9 mouse cellular contexts compared by ENCODE assay signal in genomic region chr15:95849513-95850411, GRCm38 (mm10). TPM values are rescaled to one million over a fixed set of nuclear protein-coding genes. Genes with fewer than 3 reads are reported as not detected.
DNase-seq lines count a peak whose midpoint lies in the region; ATAC-seq and TF ChIP-seq lines count a peak whose summit lies in the region.
"Had no signal": no experiment of that assay in that cellular context is flagged by ENCODE, and none has a peak within 500 bp of the region (broad histone marks: within the 10 kb centered on the region; RNA-seq: fewer than 3 reads in every experiment).

No protein-coding gene starts in this region.

- no peak for DNase-seq in lung, adult 18-20 months
- DNase-seq in thymus, postnatal 14 days, result peak; percentile 37
- no peak for DNase-seq in cerebellum, adult 8-10 months
- DNase-seq in left cerebral cortex, postnatal 36 days (ENCODE audit: low spot score in 2 of 2), result no peak
- no peak for DNase-seq in layer of hippocampus, adult 2 months (ENCODE audit: low spot score in 2 of 2)
- DNase-seq: kidney, adult 11 months had no signal

- H3K4me2 ChIP-seq in lung, embryonic 15.5 days, result no peak overlapping the region
- peak overlapping the region; percentile 38 for H3K4me2 ChIP-seq in liver, embryonic 16.5 days (ENCODE audit: low read depth, low read length)

- no peaks in the 10 kb centered on the region for H3K9me3 ChIP-seq in lung, embryonic 15.5 days
- H3K9me3 ChIP-seq in liver, embryonic 16.5 days (replicated peaks; ENCODE audit: control insufficient read depth, low read length), result no peaks in the 10 kb centered on the region

- WGBS in lung, embryonic 15.5 days, result 68% methylated on average over 18 of the region's 18 CpGs
- WGBS in liver, embryonic 16.5 days (ENCODE audit: insufficient replicate concordance), result 43% methylated on average over 18 of the region's 18 CpGs

- TF ChIP-seq CTCF in layer of hippocampus, adult 2 months (conservative IDR thresholded peaks at IDR 0.05), result no peak

- H3K27ac ChIP-seq in lung, embryonic 15.5 days, result no peak overlapping the region
- H3K27ac ChIP-seq in liver, embryonic 16.5 days (ENCODE audit: low read length), result no peak overlapping the region; the same call in 1 of the 2 replicates
- H3K27ac ChIP-seq in layer of hippocampus, adult 2 months, result no peak overlapping the region

- intact Hi-C loops in left cerebral cortex, postnatal 36 days (cut with DNase I), result no loop called here

- H3K27me3 ChIP-seq in lung, embryonic 15.5 days, result no peaks in the 10 kb centered on the region
- no peaks in the 10 kb centered on the region for H3K27me3 ChIP-seq in liver, embryonic 16.5 days (ENCODE audit: control insufficient read depth, insufficient read depth, low read depth, low read length)

- H3K4me3 ChIP-seq in lung, embryonic 15.5 days, result no peak overlapping the region
- no peak overlapping the region; the same call in 1 of the 2 replicates for H3K4me3 ChIP-seq in liver, embryonic 16.5 days (ENCODE audit: low read depth, low read length)
- H3K4me3 ChIP-seq in layer of hippocampus, adult 2 months, result no peak overlapping the region

- 0 out of 2 replicates have a peak, but pooled peaks have one; percentile 23 for ATAC-seq in lung, embryonic 15.5 days (ENCODE audit: borderline replicate concordance, extremely low read depth, low FRiP score, low TSS enrichment)
- peak; percentile 41 for ATAC-seq in common myeloid progenitor, adult 5-6 weeks (replicated peaks; ENCODE audit: low read depth, poor library complexity, severe bottlenecking)
- peak; percentile 60 for ATAC-seq in liver, embryonic 16.5 days (ENCODE audit: low read depth)

- peaks cover 18% of the 10 kb centered on the region for H3K4me1 ChIP-seq in lung, embryonic 15.5 days
- H3K4me1 ChIP-seq in liver, embryonic 16.5 days (ENCODE audit: control insufficient read depth, low read depth, low read length), result peaks cover 25% of the 10 kb centered on the region

- no peaks in the 10 kb centered on the region for H3K36me3 ChIP-seq in lung, embryonic 15.5 days
- no peaks in the 10 kb centered on the region for H3K36me3 ChIP-seq in liver, embryonic 16.5 days (ENCODE audit: control insufficient read depth, insufficient read depth)

- H3K9ac ChIP-seq in lung, embryonic 15.5 days, result no peak overlapping the region
- H3K9ac ChIP-seq in liver, embryonic 16.5 days (ENCODE audit: low read depth, low read length), result no peak overlapping the region

RNA-seq across cellular contexts. Expression of gene Ano6, which starts 59.1 kb away (rescaled TPM):
- polyA plus RNA-seq in lung, embryonic 15.5 days (2015; fragmentation: Nextera tagmentation; extraction: Ambion mirVana), result 39.5 and 44.0 TPM in 2 replicates
- total RNA-seq in common myeloid progenitor, adult 5-6 weeks (2017), result 23.7 and 32.2 TPM in 2 replicates
- 9.2 and 10.5 TPM in 2 replicates for polyA plus RNA-seq in liver, embryonic 16.5 days (2015; fragmentation: Nextera tagmentation; extraction: Ambion mirVana)
- total RNA-seq in left cerebral cortex, postnatal 36 days (2021), result 10 to 100 TPM; 17.9 to 22.9 TPM
- 10 to 100 TPM; 26.9 to 32.4 TPM for total RNA-seq in layer of hippocampus, adult 2 months (2021)
